Mouse (Mus musculus) heart, embryonic 13.5 days (tissue): Measurements from ENCODE around the gene Nucb2. TPM values are rescaled to one million over a fixed set of nuclear protein-coding genes. Genes with fewer than 3 reads are reported as not detected.
A peak's percentile ranks its signal among the peaks of the same experiment; 100 is the strongest.

Source experiments
- ATAC-seq: fragments of 200-750 bp; cut with Nextera tagmentation; 2 replicates; pipeline ENCODE4 v1.8.0; 2017; ENCODE audit warnings: moderate TSS enrichment; ENCODE audit not compliant: insufficient number of reproducible peaks, low FRiP score, low TSS enrichment; ENCODE audit errors: extremely low read depth
- H3K27ac ChIP-seq: fragments of 300-500 bp; sonication (generic); replicated peaks from 2 replicates; pipeline ENCODE4 v1.5.1; 2015; ENCODE audit warnings: moderate library complexity, mild to moderate bottlenecking, inconsistent platforms
- H3K27me3 ChIP-seq: fragments of 300-500 bp; sonication (generic); replicated peaks from 2 replicates; pipeline ENCODE4 v1.6.1; 2015; ENCODE audit warnings: mild to moderate bottlenecking, inconsistent platforms
- H3K36me3 ChIP-seq: fragments of 300-500 bp; sonication (generic); 2 replicates; pipeline ENCODE4 v1.6.1; 2015; ENCODE audit warnings: mild to moderate bottlenecking, inconsistent platforms
- H3K4me1 ChIP-seq: fragments of 300-500 bp; sonication (generic); 2 replicates; pipeline ENCODE4 v1.6.1; 2015; ENCODE audit warnings: inconsistent platforms
- H3K4me2 ChIP-seq: fragments of 300-500 bp; sonication (generic); 2 replicates; pipeline ENCODE4 v1.6.1; 2015; ENCODE audit warnings: inconsistent platforms, mild to moderate bottlenecking, moderate library complexity
- H3K4me3 ChIP-seq: fragments of 300-500 bp; sonication (generic); 2 replicates; pipeline ENCODE4 v1.5.1; 2015; ENCODE audit warnings: moderate library complexity, mild to moderate bottlenecking, inconsistent platforms
- H3K9ac ChIP-seq: fragments of 300-500 bp; sonication (generic); 2 replicates; pipeline ENCODE4 v1.6.1; 2015; ENCODE audit warnings: inconsistent platforms, mild to moderate bottlenecking, moderate library complexity
- H3K9me3 ChIP-seq: fragments of 300-500 bp; sonication (generic); 2 replicates; pipeline ENCODE4 v1.6.1; 2016; ENCODE audit warnings: inconsistent platforms
- WGBS: fragments of 180-500 bp; shearing (Covaris S2); methylation state at CpG from one replicate; pipeline ENCODE4 v1.1.7; 2015; ENCODE audit warnings: mixed read lengths; 5-methylcytosine and 5-hydroxymethylcytosine counted together
- polyA plus RNA-seq: library from polyadenylated mRNA; unstranded; fragments of >200 nt; fragmentation: Nextera tagmentation; extraction: Ambion mirVana; gene quantifications from 2 replicates; pipeline ENCODE4 v1.2.1, GENCODE M21; 2015

Gene Nucb2
- polyA plus RNA-seq, result 6.5 and 7.7 TPM in 2 replicates

GRCm38 (mm10) chr7:116503879-116504817, at the start of gene Nucb2:
TSS of gene Nucb2 (plus strand) at chr7:116504369.
- Histone ChIP-seq H3K4me1 (peaks cover 8% of the 10 kb centered on the region; the same call in 1 of the 2 replicates), H3K36me3 (peaks cover 3% of the 10 kb centered on the region; the same call in 1 of the 2 replicates), H3K27me3 (no peaks in the 10 kb centered on the region), H3K9ac (peak within 1 kb of the TSS; percentile 86), H3K4me3 (peak within 1 kb of the TSS; percentile 70), H3K4me2 (peak within 1 kb of the TSS; percentile 86), H3K27ac (peak within 1 kb of the TSS; percentile 12; the same call in 1 of the 2 replicates), H3K9me3 (no peaks in the 10 kb centered on the region)
- ATAC-seq, result peak; percentile 98
- under 1% methylated on average over 51 of the region's 51 CpGs for WGBS

- Histone ChIP-seq H3K27me3 (no peaks in the 10 kb centered on the region), H3K36me3 (no peaks in the 10 kb centered on the region), H3K4me2 (no peak overlapping the region), H3K4me3 (no peak overlapping the region), H3K4me1 (0 out of 2 replicates have a peak, but pooled peaks cover 7% of the 10 kb centered on the region), H3K9ac (no peak overlapping the region), H3K27ac (no peak overlapping the region), H3K9me3 (no peaks in the 10 kb centered on the region)
- 65% methylated on average over 4 of the region's 4 CpGs for WGBS
- ATAC-seq, result no peak
Measured at GRCm38 (mm10) chr7:116456964-116457363, 47.2 kb upstream of the Nucb2 start.

- no peaks in the 10 kb centered on the region for H3K36me3 ChIP-seq
- ATAC-seq, result no peak
- H3K4me3 ChIP-seq, result no peak overlapping the region
- H3K4me1 ChIP-seq, result peaks cover 11% of the 10 kb centered on the region
- no peaks in the 10 kb centered on the region for H3K9me3 ChIP-seq
- no peak overlapping the region for H3K9ac ChIP-seq
- H3K27ac ChIP-seq, result no peak overlapping the region
- no peaks in the 10 kb centered on the region for H3K27me3 ChIP-seq
- no peak overlapping the region for H3K4me2 ChIP-seq
- WGBS, result 64% methylated on average over 6 of the region's 6 CpGs
Measured at GRCm38 (mm10) chr7:116457391-116457790, 46.8 kb upstream of the Nucb2 start.

DNA sequence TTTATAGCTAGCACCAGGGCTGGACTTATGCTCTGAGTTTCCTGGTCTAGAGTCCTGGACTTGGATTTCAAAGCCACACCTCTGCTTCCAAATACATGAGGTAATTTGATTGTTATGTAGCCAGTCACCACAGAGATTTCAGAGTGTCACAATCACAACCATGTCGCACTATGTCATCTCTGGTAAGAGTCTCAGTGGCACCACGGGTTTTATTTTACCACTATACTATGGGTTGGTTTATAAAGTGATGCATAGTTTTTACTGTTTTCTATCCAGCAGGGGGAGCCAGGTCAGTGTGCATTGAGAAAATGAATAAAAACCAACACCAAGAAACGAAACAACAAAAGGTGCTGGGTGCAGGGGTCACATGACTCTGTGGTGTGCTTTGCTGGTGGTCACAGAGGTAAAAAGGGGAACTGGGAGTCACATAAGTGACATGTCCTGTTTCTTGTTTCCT, 45.2 kb upstream of the Nucb2 start:
- Histone ChIP-seq H3K9me3 (no peaks in the 10 kb centered on the region), H3K4me1 (peaks cover 15% of the 10 kb centered on the region), H3K9ac (no peak overlapping the region), H3K4me3 (no peak overlapping the region), H3K27me3 (no peaks in the 10 kb centered on the region), H3K27ac (no peak overlapping the region), H3K4me2 (no peak overlapping the region), H3K36me3 (no peaks in the 10 kb centered on the region)
- no peak for ATAC-seq
- 27% methylated on average over 3 of the region's 3 CpGs for WGBS

DNA sequence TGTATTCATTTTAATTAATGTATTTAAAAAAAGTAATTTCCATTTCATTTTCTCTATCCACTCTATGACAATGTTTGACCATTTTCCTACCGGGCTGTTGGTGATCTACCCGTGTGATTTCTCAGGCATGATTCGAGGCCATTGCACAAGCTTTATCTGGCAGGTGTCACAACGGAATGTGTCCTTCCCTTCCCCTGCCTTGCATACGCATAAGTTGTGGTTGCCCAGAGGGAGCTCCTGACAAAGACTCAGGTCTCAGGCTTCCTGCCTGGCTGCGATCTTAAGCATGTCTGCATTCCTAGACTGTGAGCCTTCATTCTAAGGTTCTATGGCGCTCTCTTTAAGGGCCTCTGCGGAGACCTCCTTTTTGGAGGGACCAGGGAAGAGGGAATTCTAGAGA, 42.1 kb upstream of the Nucb2 start:
- no peaks in the 10 kb centered on the region for H3K36me3 ChIP-seq
- H3K4me3 ChIP-seq, result no peak overlapping the region
- H3K9ac ChIP-seq, result no peak overlapping the region
- 26% methylated on average over 8 of the region's 8 CpGs for WGBS
- no peaks in the 10 kb centered on the region for H3K27me3 ChIP-seq
- no peak overlapping the region for H3K27ac ChIP-seq
- H3K9me3 ChIP-seq, result no peaks in the 10 kb centered on the region
- H3K4me1 ChIP-seq, result peaks cover 15% of the 10 kb centered on the region
- ATAC-seq, result no peak
- H3K4me2 ChIP-seq, result no peak overlapping the region

DNA sequence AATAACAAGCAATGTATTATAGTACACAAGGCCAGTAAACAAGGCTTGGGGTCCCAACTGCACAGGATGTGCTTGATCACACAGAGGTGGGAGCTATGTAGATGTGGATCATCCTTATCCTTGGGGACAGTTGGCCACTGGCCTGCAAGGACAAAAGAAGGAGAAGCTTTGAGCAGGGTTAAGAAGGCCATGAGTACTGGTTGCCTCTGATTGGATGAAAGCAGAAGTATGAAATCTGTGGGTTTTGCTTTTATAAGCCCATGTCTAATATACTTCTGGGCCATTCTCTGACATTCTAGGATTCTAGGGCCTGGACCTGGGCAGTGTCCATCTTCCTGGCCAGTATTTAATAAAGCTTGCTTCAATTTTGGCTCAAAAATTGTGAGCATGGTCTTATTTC, 28.3 kb upstream of the Nucb2 start:
- Histone ChIP-seq H3K9me3 (no peaks in the 10 kb centered on the region), H3K4me3 (no peak overlapping the region), H3K27me3 (no peaks in the 10 kb centered on the region), H3K9ac (no peak overlapping the region), H3K36me3 (no peaks in the 10 kb centered on the region), H3K27ac (no peak overlapping the region), H3K4me1 (peaks cover 6% of the 10 kb centered on the region; the same call in 1 of the 2 replicates), H3K4me2 (no peak overlapping the region)
- no peak for ATAC-seq

GRCm38 (mm10) chr7:116476264-116476663, 27.9 kb upstream of the Nucb2 start:
- Histone ChIP-seq H3K36me3 (no peaks in the 10 kb centered on the region), H3K4me1 (peaks cover 6% of the 10 kb centered on the region; the same call in 1 of the 2 replicates), H3K27ac (no peak overlapping the region), H3K4me2 (no peak overlapping the region), H3K9ac (no peak overlapping the region), H3K4me3 (no peak overlapping the region), H3K9me3 (no peaks in the 10 kb centered on the region), H3K27me3 (no peaks in the 10 kb centered on the region)
- no peak for ATAC-seq
- 74% methylated on average over 5 of the region's 5 CpGs for WGBS

GRCm38 (mm10) chr7:116483106-116483505, 21.1 kb upstream of the Nucb2 start:
- Histone ChIP-seq H3K4me1 (peaks cover 20% of the 10 kb centered on the region), H3K27ac (no peak overlapping the region), H3K36me3 (no peaks in the 10 kb centered on the region), H3K27me3 (no peaks in the 10 kb centered on the region), H3K9me3 (no peaks in the 10 kb centered on the region), H3K4me2 (no peak overlapping the region), H3K4me3 (no peak overlapping the region), H3K9ac (no peak overlapping the region)
- 7% methylated on average over 1 of the region's 1 CpGs for WGBS
- no peak for ATAC-seq

DNA sequence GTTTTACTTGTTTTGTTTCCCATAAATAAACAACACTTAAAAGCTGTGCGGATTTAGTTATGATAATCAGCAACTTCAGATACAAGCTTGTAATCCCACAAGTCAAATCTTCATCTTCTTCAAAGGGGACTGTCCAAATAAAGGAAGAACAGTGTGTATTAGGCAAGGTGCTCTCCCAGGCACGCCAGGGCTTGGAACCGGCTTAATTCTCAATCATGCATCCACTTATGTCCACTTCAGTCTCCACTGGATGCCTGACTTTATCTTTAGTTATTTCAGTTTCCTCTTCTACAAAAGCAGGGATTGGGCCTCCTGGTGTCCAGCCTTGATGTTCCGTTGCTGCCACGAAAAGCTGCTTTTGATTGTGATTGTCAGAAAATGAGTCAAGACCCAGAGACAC, 20.4 kb upstream of the Nucb2 start:
- 36% methylated on average over 5 of the region's 5 CpGs for WGBS
- Histone ChIP-seq H3K4me1 (peaks cover 19% of the 10 kb centered on the region), H3K9ac (no peak overlapping the region), H3K27me3 (no peaks in the 10 kb centered on the region), H3K36me3 (no peaks in the 10 kb centered on the region), H3K4me2 (peak overlapping the region; percentile 31; the same call in 1 of the 2 replicates), H3K4me3 (no peak overlapping the region), H3K27ac (no peak overlapping the region), H3K9me3 (no peaks in the 10 kb centered on the region)
- ATAC-seq, result no peak

- 46% methylated on average over 5 of the region's 5 CpGs for WGBS
- ATAC-seq, result no peak
- no peak overlapping the region for H3K9ac ChIP-seq
- no peak overlapping the region for H3K4me3 ChIP-seq
- no peaks in the 10 kb centered on the region for H3K9me3 ChIP-seq
- no peaks in the 10 kb centered on the region for H3K36me3 ChIP-seq
- no peak overlapping the region for H3K27ac ChIP-seq
- peak overlapping the region; percentile 31; the same call in 1 of the 2 replicates for H3K4me2 ChIP-seq
- H3K27me3 ChIP-seq, result no peaks in the 10 kb centered on the region
- peaks cover 19% of the 10 kb centered on the region for H3K4me1 ChIP-seq
Measured at GRCm38 (mm10) chr7:116484213-116484612, 20.0 kb upstream of the Nucb2 start.

GRCm38 (mm10) chr7:116485062-116485601, 19.0 kb upstream of the Nucb2 start:
- no peak overlapping the region for H3K4me2 ChIP-seq
- H3K27ac ChIP-seq, result no peak overlapping the region
- H3K9me3 ChIP-seq, result no peaks in the 10 kb centered on the region
- H3K36me3 ChIP-seq, result no peaks in the 10 kb centered on the region
- 60% methylated on average over 1 of the region's 1 CpGs for WGBS
- no peak for ATAC-seq
- peaks cover 19% of the 10 kb centered on the region for H3K4me1 ChIP-seq
- H3K9ac ChIP-seq, result no peak overlapping the region
- no peak overlapping the region for H3K4me3 ChIP-seq
- no peaks in the 10 kb centered on the region for H3K27me3 ChIP-seq
